Mouse (Mus musculus) ovary, postnatal 36 days (tissue): Measurements from ENCODE around the gene Slc22a6.

Experiments used
- DNase-seq: peaks from one replicate; pipeline ENCODE4 v3.0.0; 2022; ENCODE audit warnings: low spot score, mixed read lengths

Slc22a6 gene

DNA sequence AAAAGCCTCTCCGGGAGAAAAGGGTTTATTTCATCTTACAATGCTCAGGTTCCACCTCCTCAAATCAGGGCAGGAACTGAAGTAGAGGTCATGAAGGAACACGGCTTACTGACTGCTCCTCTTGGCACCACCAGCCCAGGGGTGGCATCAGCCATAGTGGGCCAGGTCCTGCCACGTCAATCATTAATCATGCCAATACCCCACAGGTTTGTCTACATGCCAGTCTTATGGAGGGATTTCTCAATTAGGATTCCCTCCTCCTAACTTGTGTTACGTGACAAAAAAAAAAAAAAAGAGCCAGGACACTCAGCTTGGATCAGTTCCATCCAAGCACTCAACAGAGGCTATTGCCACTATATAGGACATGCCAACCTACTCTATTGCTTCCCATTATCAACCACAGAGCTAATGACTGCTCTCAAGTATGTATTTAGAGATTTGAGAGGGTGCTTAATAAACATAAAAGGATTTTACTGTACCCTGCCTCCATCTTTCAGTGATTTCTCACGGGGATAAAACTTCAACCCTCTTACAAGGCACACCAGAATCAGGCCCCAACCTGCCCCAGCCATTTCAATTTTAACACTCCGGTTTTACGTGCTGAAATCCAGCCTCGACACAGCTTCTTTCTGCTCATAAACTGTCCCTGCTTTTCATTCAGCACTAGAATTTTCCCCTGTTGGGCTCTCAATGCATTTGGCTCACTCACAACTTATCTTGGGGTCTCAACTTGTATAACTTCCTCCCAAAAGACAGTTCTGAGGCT, 6.3 kb upstream of the Slc22a6 start:
- DNase-seq, result no peak

- no peak for DNase-seq
Observed at GRCm38 (mm10) chr19:8613111-8613510, 4.7 kb upstream of the Slc22a6 start.

- DNase-seq, result no peak
Observed at GRCm38 (mm10) chr19:8614343-8614742, 3.5 kb upstream of the Slc22a6 start.

GRCm38 (mm10) chr19:8616314-8616713, 1.5 kb upstream of the Slc22a6 start:
- no peak for DNase-seq

- DNase-seq, result no peak
Observed at GRCm38 (mm10) chr19:8621098-8621497, 3.3 kb downstream of the Slc22a6 start.

DNA sequence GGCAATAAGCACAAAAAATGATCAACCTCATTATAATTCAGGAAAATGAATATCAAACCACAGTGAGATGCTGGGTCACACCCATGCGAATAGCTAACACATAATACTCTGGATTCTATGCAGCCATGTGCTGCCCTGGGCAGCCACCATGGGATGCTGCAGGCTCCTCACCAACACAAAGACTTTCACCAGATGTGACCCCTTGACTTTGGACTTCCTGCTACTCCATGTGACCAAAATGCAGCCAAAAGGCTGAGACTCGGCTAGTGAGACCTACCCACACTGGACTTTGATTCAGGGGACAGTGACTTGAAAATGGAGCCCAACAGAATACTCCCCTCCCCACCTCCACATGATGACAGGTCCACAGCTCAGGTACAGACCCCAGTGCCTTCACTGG, 12.4 kb downstream of the Slc22a6 start:
- DNase-seq, result no peak

DNA sequence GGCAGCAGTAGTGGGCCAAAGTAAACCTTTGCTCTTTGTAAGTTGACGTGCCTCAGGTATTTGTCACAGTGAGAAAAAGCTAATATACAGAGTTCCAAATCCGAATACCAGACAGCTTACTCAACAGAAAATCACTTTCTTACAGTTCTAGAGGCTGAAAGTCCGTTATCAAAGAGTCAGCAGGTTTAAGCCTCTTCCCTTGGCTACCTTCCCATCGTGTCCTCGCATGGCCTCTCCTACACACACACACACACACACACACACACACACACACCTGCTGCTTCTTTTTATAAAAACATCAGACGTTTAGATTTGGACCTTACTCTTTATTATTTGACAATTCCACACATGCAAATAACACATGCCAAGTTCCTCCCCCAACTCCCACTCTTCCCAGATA, 13.0 kb downstream of the Slc22a6 start:
- no peak for DNase-seq

DNA sequence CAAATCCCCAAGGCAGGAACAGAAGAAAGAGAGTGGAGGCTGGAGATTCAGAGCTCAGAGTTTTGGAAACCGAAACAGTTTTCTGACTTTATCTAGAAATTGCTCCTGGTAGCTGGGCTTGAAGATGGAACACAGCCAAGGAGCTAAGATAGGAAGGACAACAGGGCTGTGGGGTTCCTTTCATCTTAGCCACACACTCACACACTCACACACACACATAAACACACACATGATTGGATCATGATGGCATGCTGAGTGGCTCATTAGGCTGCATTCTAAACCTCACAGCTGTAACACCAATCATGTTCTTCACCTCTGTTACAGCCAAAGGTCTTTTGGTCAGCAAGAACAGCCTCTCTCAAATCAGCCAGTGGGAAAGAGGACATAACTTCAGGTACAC, 14.2 kb downstream of the Slc22a6 start:
- DNase-seq, result no peak

DNA sequence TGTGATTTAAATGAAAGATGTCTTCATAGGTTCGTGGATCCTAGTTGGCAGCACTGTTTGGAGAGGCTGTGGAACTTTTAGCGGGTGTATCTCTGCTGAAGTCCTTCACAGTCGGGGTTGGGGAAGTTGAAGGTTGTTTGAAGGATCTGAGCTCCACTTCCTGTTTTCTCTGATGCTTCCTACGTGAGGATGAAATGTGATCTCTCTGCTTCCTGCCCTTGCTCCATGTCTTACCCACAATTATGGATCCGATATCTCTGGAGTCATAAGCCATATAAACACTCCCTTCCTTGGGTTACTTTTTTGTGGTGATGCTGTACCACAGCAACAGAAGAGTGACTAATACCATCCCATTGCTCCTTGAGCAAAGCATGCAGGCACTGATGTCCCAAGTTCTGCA, 24.2 kb downstream of the Slc22a6 start:
- no peak for DNase-seq

GRCm38 (mm10) chr19:8646393-8646792, 28.6 kb downstream of the Slc22a6 start:
- DNase-seq, result no peak

- DNase-seq, result no peak
Observed at GRCm38 (mm10) chr19:8655833-8656232, 38.0 kb downstream of the Slc22a6 start.

- no peak for DNase-seq
Observed at GRCm38 (mm10) chr19:8656341-8656740, 38.5 kb downstream of the Slc22a6 start.

GRCm38 (mm10) chr19:8661821-8662307, 44.0 kb downstream of the Slc22a6 start:
- peak; percentile 28 for DNase-seq

- DNase-seq, result peak; percentile 50
Observed at GRCm38 (mm10) chr19:8662337-8662736, 44.5 kb downstream of the Slc22a6 start.

DNA sequence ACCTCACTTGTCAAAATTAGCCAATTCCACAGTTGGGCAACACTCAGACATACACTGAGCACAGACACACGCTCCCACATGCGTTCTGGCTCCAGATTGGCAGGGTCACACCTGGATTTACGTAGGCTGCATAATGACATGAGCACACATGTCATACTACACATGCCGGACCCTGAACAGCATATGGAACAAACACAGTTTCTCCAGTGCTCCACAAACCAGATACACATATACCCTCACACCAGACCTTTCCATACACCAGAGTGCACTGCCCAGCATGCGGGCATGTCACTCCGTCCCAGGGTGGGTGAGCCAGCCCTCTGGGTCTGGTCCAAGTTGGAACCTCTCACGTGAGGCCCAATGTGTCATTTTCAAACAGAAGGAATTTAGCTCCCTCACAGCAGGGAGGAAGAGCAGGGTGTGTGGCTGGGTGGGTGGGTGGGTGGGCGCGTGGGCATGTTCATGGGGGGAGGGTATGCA, 45.6 kb downstream of the Slc22a6 start, which contains the start of gene Chrm1:
Chrm1 (plus strand) TSS at position 430 of the 480 bp plus-strand sequence.
- DNase-seq, result no peak

DNA sequence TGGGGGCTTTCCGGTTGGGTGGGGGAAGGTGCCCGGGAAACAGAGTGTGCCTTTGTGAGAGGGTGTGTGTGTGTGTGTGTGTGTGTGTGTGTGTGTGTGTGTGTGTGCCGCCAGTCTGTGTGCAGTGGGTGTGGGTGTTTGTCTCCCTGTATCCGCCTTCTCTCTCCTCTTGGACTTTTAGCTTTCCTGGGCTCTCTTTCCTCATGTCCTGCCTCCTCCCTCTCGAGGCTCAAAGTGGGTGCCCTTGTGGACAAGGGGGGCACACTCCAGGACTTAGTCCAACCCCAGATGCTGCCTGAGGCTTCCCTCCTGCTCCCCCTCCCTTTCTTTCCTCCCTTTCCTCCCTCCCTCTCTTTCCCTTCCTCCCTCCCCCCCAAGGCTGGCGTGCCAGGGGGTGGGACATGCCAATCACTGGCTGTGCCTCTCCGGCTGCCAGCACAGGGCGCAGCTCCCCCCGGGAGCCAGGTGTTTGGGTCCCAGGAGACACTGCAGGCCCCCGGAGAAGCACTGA, 46.1 kb downstream of the Slc22a6 start:
- DNase-seq, result no peak

- no peak for DNase-seq
Observed at GRCm38 (mm10) chr19:8664859-8665258, 47.0 kb downstream of the Slc22a6 start.

GRCm38 (mm10) chr19:8665746-8666145, 47.9 kb downstream of the Slc22a6 start:
- no peak for DNase-seq

DNA sequence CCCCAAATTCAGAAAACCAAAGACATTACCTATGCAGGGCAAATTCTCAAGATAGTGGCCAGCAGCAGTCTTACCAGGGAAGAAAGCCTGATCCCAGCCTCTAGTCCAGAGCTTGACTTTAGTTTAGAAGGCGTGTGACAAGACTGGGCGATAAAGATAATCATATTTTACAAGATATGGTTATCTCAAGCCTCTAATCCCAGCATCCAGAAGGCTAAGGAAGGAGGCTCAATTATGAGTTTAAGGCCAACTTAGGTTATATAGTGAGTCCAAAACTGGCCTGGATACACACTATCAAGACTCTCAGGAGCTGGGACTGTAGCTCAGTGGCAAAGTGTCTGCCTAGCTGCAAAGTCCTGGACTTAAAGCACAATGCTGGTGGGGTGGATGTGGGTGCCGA, 55.0 kb downstream of the Slc22a6 start:
- DNase-seq, result no peak

GRCm38 (mm10) chr19:8673336-8674063, 55.7 kb downstream of the Slc22a6 start:
- DNase-seq, result no peak
